Mouse (Mus musculus) heart, postnatal 0 days (tissue): Measurements from ENCODE around the gene Gm28576. TPM values are rescaled to one million over a fixed set of nuclear protein-coding genes. Genes with fewer than 3 reads are reported as not detected.
"Not testable (repeated sequence)": the region's sequence is repeated elsewhere in the genome, so short reads cannot be mapped to it uniquely, and the experiment has no call there.

Source experiments
- ATAC-seq: fragments of 200-750 bp; cut with Nextera tagmentation; 2 replicates; pipeline ENCODE4 v1.8.0; 2017; ENCODE audit warnings: low read depth, moderate number of reproducible peaks, moderate library complexity; ENCODE audit not compliant: insufficient read depth
- DNase-seq: peaks from one replicate; pipeline ENCODE4 v3.0.0-alpha.2; 2016; ENCODE audit warnings: low spot score
- H3K27ac ChIP-seq: fragments of 300-500 bp; sonication (generic); 2 replicates; pipeline ENCODE4 v1.5.1; 2014; ENCODE audit warnings: low read depth, mild to moderate bottlenecking
- H3K27me3 ChIP-seq: fragments of 300-500 bp; sonication (generic); 2 replicates; pipeline ENCODE4 v1.6.1; 2014; ENCODE audit warnings: low read length, mixed read lengths; ENCODE audit not compliant: control insufficient read depth, insufficient read depth
- H3K36me3 ChIP-seq: fragments of 300-500 bp; sonication (generic); replicated peaks from 2 replicates; pipeline ENCODE4 v1.6.1; 2014; ENCODE audit warnings: low read length, mixed read lengths; ENCODE audit not compliant: control insufficient read depth, insufficient read depth
- H3K4me1 ChIP-seq: fragments of 300-500 bp; sonication (generic); 2 replicates; pipeline ENCODE4 v1.6.1; 2014; ENCODE audit warnings: antibody characterized with exemption; ENCODE audit not compliant: control insufficient read depth, insufficient read depth
- H3K4me2 ChIP-seq: fragments of 300-500 bp; sonication (generic); 2 replicates; pipeline ENCODE4 v1.6.1; 2014; ENCODE audit warnings: low read depth, mild to moderate bottlenecking, low read length, moderate library complexity
- H3K4me3 ChIP-seq: fragments of 300-500 bp; sonication (generic); 2 replicates; pipeline ENCODE4 v1.5.1; 2014; ENCODE audit warnings: low read depth, low read length
- H3K9ac ChIP-seq: fragments of 300-500 bp; sonication (generic); replicated peaks from 2 replicates; pipeline ENCODE4 v1.6.1; 2014; ENCODE audit warnings: low read depth, low read length, mixed read lengths
- H3K9me3 ChIP-seq: fragments of 300-500 bp; sonication (generic); replicated peaks from 2 replicates; pipeline ENCODE4 v1.6.1; 2016; ENCODE audit warnings: low read length; ENCODE audit not compliant: control insufficient read depth
- WGBS: fragments of 180-500 bp; shearing (Covaris S2); extraction: QIAGEN DNeasy Blood & Tissue Kit; methylation state at CpG from one replicate; pipeline ENCODE4 v1.1.7; 2014; 5-methylcytosine and 5-hydroxymethylcytosine counted together
- polyA plus RNA-seq: library from polyadenylated mRNA; unstranded; fragments of >200 nt; fragmentation: Nextera tagmentation; extraction: Ambion mirVana; gene quantifications from 2 replicates; pipeline ENCODE4 v1.2.1, GENCODE M21; 2015
- total RNA-seq: library from RNA; depleted of rRNA; stranded (reverse); fragments of >200 nt; gene quantifications from 2 replicates; pipeline ENCODE4 v1.2.3, GENCODE M21; 2014; ENCODE audit warnings: low replicate concordance; rRNA removed

Gm28576 gene
- total RNA-seq (not detected in 2 replicates), polyA plus RNA-seq (not detected in 2 replicates)

GRCm38 (mm10) chrY:7722641-7723040, at the start of gene Gm28576:
Gene Gm28576 (plus strand): TSS chrY:7722941.
- not testable (repeated sequence) for H3K4me3 ChIP-seq, DNase-seq, H3K27me3 ChIP-seq, H3K4me2 ChIP-seq, H3K9ac ChIP-seq, ATAC-seq, H3K27ac ChIP-seq, H3K9me3 ChIP-seq, H3K4me1 ChIP-seq, H3K36me3 ChIP-seq
- WGBS: no CpG with 5 or more reads among the region's 8 CpGs

Other genes starting within 250 kb of the Gm28576 start
- not detected in 2 replicates for gene Gm20826, start 84.5 kb upstream of the Gm28576 start, total RNA-seq
- 0.03 TPM in 1 of 2 replicates, not detected in the other for gene Gm20826, start 84.5 kb upstream of the Gm28576 start, polyA plus RNA-seq